Mouse (Mus musculus) limb, embryonic 14.5 days (tissue): ENCODE data around the gene Gm49366. TPM values are rescaled to one million over a fixed set of nuclear protein-coding genes. Genes with fewer than 3 reads are reported as not detected.
"Not testable (repeated sequence)": the region's sequence is repeated elsewhere in the genome, so short reads cannot be mapped to it uniquely, and the experiment has no call there.

Experiments used
- ATAC-seq: fragments of 200-750 bp; cut with Nextera tagmentation; 2 replicates; pipeline ENCODE4 v1.8.0; 2017; ENCODE audit warnings: low read depth, moderate number of reproducible peaks, moderate TSS enrichment; ENCODE audit not compliant: low FRiP score
- DNase-seq: peaks from one replicate; pipeline ENCODE4 v3.0.0-alpha.2; 2015; ENCODE audit warnings: low spot score
- H3K27ac ChIP-seq: fragments of 300-500 bp; sonication (generic); replicated peaks from 2 replicates; pipeline ENCODE4 v1.5.1; 2014; ENCODE audit warnings: low read depth, mild to moderate bottlenecking, low read length, moderate library complexity, mixed read lengths
- H3K27me3 ChIP-seq: fragments of 300-500 bp; sonication (generic); 2 replicates; pipeline ENCODE4 v1.6.1; 2014; ENCODE audit warnings: low read length, mixed read lengths; ENCODE audit not compliant: control insufficient read depth, insufficient read depth
- H3K36me3 ChIP-seq: fragments of 300-500 bp; sonication (generic); 2 replicates; pipeline ENCODE4 v1.6.1; 2014; ENCODE audit warnings: mild to moderate bottlenecking, low read length, moderate library complexity, mixed read lengths; ENCODE audit not compliant: control insufficient read depth, insufficient read depth
- H3K4me1 ChIP-seq: fragments of 300-500 bp; sonication (generic); 2 replicates; pipeline ENCODE4 v1.6.1; 2014; ENCODE audit warnings: antibody characterized with exemption, low read length, mixed read lengths; ENCODE audit not compliant: control insufficient read depth, insufficient read depth
- H3K4me2 ChIP-seq: fragments of 300-500 bp; sonication (generic); replicated peaks from 2 replicates; pipeline ENCODE4 v1.6.1; 2014; ENCODE audit warnings: low read depth, mild to moderate bottlenecking, low read length, moderate library complexity; ENCODE audit not compliant: severe bottlenecking
- H3K4me3 ChIP-seq: fragments of 300-500 bp; sonication (generic); replicated peaks from 2 replicates; pipeline ENCODE4 v1.5.1; 2014; ENCODE audit warnings: low read length
- H3K9ac ChIP-seq: fragments of 300-500 bp; sonication (generic); 2 replicates; pipeline ENCODE4 v1.6.1; 2014; ENCODE audit warnings: mild to moderate bottlenecking, low read depth, low read length, moderate library complexity; ENCODE audit not compliant: severe bottlenecking
- H3K9me3 ChIP-seq: fragments of 300-500 bp; sonication (generic); 2 replicates; pipeline ENCODE4 v1.6.1; 2016; ENCODE audit warnings: low read length; ENCODE audit not compliant: control insufficient read depth
- POLR2A ChIP-seq: fragments of 200-500 bp; IDR thresholded peaks from 2 replicates; pipeline ENCODE4 v1.8.0; 2012; ENCODE audit warnings: inconsistent platforms, mild to moderate bottlenecking, moderate library complexity, borderline replicate concordance; ENCODE audit not compliant: insufficient read depth, insufficient read length; ENCODE audit errors: extremely low read depth
- WGBS: fragments of 180-500 bp; shearing (Covaris S2); extraction: QIAGEN DNeasy Blood & Tissue Kit; methylation state at CpG from one replicate; pipeline ENCODE4 v1.1.7; 2014; 5-methylcytosine and 5-hydroxymethylcytosine counted together
- polyA plus RNA-seq, 2 experiments: library from polyadenylated mRNA; depleted of rRNA in 1 of 2; stranded (reverse) in 1 of 2; unstranded in 1 of 2; fragments of >200 nt; fragmentation: Nextera tagmentation in 1 of 2; extraction: Ambion mirVana in 1 of 2; gene quantifications; 2 replicates each; pipeline versions ENCODE4 v1.2.1 to v1.2.3; 2012 to 2014

Gene Gm49366
- polyA plus RNA-seq, 2 experiments, result not detected

DNA sequence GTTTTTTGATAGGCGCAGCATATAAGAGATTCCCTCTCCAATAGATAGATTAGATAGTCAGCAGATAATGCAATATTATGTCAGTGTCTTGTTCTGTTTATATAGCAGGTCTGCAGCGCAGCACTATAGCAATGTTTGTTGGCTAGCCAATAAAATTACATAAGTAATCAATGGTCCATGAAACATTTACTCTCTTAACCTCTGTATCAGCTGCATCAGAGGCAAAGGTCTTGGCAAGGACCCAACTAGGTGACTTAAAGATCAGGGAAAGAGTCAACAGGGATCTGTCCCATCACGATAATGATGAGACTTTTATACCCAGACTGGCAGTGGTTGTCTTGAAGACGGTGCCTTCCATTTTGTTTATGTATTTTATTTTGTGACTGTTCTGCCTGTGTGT is 5.9 kb upstream of the Gm49366 start:
- ATAC-seq (no peak), DNase-seq (no peak)
- Histone ChIP-seq H3K4me2 (no peak overlapping the region), H3K4me1 (no peaks in the 10 kb centered on the region), H3K27me3 (no peaks in the 10 kb centered on the region), H3K36me3 (no peaks in the 10 kb centered on the region), H3K9ac (no peak overlapping the region), H3K4me3 (no peak overlapping the region), H3K9me3 (no peaks in the 10 kb centered on the region), H3K27ac (no peak overlapping the region)
- WGBS, result 89% methylated on average over 4 of the region's 4 CpGs
- no peak for TF ChIP-seq POLR2A

- H3K4me1 ChIP-seq, H3K9me3 ChIP-seq, H3K4me2 ChIP-seq, ATAC-seq, H3K4me3 ChIP-seq, H3K9ac ChIP-seq, H3K27ac ChIP-seq, DNase-seq, H3K36me3 ChIP-seq, H3K27me3 ChIP-seq: not testable (repeated sequence)
- 72% methylated on average over 2 of the region's 2 CpGs for WGBS
Observed at GRCm38 (mm10) chr12:84033302-84033701, 5.4 kb upstream of the Gm49366 start.

GRCm38 (mm10) chr12:84034108-84034507 is 4.6 kb upstream of the Gm49366 start:
- WGBS, result 43% methylated on average over 4 of the region's 4 CpGs
- no peak overlapping the region for H3K4me2 ChIP-seq
- TF ChIP-seq POLR2A, result no peak
- ATAC-seq, result no peak
- no peaks in the 10 kb centered on the region for H3K9me3 ChIP-seq
- no peak overlapping the region for H3K4me3 ChIP-seq
- H3K36me3 ChIP-seq, result no peaks in the 10 kb centered on the region
- H3K27ac ChIP-seq, result no peak overlapping the region
- H3K27me3 ChIP-seq, result no peaks in the 10 kb centered on the region
- H3K9ac ChIP-seq, result no peak overlapping the region
- no peaks in the 10 kb centered on the region for H3K4me1 ChIP-seq
- DNase-seq, result no peak

- DNase-seq, H3K27me3 ChIP-seq, ATAC-seq, H3K9me3 ChIP-seq, H3K36me3 ChIP-seq, H3K4me1 ChIP-seq, H3K27ac ChIP-seq: not testable (repeated sequence)
- Histone ChIP-seq H3K4me2 (peak within 1 kb of the TSS; percentile 58), H3K9ac (peak within 1 kb of the TSS; percentile 60), H3K4me3 (peak within 1 kb of the TSS; percentile 43)
- WGBS, result 11% methylated on average over 17 of the region's 32 CpGs
Observed at GRCm38 (mm10) chr12:84038241-84038640, 494 bp upstream of the Gm49366 start, which contains the start of gene Acot4. Gene Acot4 (plus strand): TSS chr12:84038379.

DNA sequence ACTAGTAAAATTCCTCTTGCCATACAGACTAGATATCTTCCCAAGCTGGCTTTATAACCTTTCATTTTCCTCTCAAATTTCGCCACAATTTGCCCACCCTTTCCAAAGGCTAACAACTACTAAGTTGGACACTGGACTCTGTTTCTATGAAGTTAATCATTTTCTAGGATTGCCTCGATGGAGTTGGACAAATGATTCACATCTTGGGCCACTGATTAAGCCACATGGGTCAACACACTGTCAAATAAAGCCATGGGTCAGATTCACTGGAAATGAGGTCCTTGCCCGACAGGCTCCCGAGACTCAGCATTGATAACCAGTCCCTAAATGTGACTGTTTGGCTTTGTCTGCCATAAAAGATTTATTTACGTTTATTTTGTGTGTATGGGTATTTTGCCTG is 3.5 kb downstream of the Gm49366 start:
- Histone ChIP-seq H3K27me3 (no peaks in the 10 kb centered on the region), H3K27ac (no peak overlapping the region), H3K4me2 (no peak overlapping the region), H3K9ac (no peak overlapping the region), H3K36me3 (no peaks in the 10 kb centered on the region), H3K9me3 (no peaks in the 10 kb centered on the region; the same call in 1 of the 2 replicates), H3K4me1 (no peaks in the 10 kb centered on the region), H3K4me3 (no peak overlapping the region)
- ATAC-seq (no peak), DNase-seq (no peak)
- no peak for TF ChIP-seq POLR2A
- 92% methylated on average over 5 of the region's 5 CpGs for WGBS

GRCm38 (mm10) chr12:84044045-84044444 is 5.3 kb downstream of the Gm49366 start:
- Histone ChIP-seq H3K4me2 (no peak overlapping the region), H3K9ac (no peak overlapping the region), H3K27ac (no peak overlapping the region), H3K9me3 (peaks cover 5% of the 10 kb centered on the region; the same call in 1 of the 2 replicates), H3K4me3 (no peak overlapping the region), H3K36me3 (no peaks in the 10 kb centered on the region), H3K4me1 (no peaks in the 10 kb centered on the region), H3K27me3 (no peaks in the 10 kb centered on the region)
- 59% methylated on average over 2 of the region's 2 CpGs for WGBS
- no peak for DNase-seq
- ATAC-seq, result no peak
- no peak for TF ChIP-seq POLR2A
